Mouse (Mus musculus): ENCODE data around the gene Lsg1.

Lsg1 gene

GRCm38 (mm10) chr16:30587494-30588327 is at the start of gene Lsg1:
TSS of gene Lsg1 (minus strand) at chr16:30587592.
- DNase-seq: peak; percentile 79

- DNase-seq: no peak
These were observed 46.7 kb upstream of the Lsg1 start for GRCm38 (mm10) chr16:30633906-30634746.

GRCm38 (mm10) chr16:30629509-30629908 is 42.1 kb upstream of the Lsg1 start:
- DNase-seq: no peak

GRCm38 (mm10) chr16:30628401-30628800 is 41.0 kb upstream of the Lsg1 start:
- DNase-seq: no peak

- DNase-seq: no peak
These were observed 40.4 kb upstream of the Lsg1 start for GRCm38 (mm10) chr16:30627586-30628337.

- DNase-seq: no peak
These were observed 37.2 kb upstream of the Lsg1 start for GRCm38 (mm10) chr16:30624640-30625039.

- no peak for DNase-seq
These were observed 36.3 kb upstream of the Lsg1 start for GRCm38 (mm10) chr16:30623645-30624044.

- DNase-seq: no peak
These were observed 28.9 kb upstream of the Lsg1 start for GRCm38 (mm10) chr16:30616281-30616680.

GRCm38 (mm10) chr16:30614705-30615317 is 27.4 kb upstream of the Lsg1 start:
- no peak for DNase-seq

GRCm38 (mm10) chr16:30614122-30614521 is 26.7 kb upstream of the Lsg1 start:
- no peak for DNase-seq

GRCm38 (mm10) chr16:30613122-30613521 is 25.7 kb upstream of the Lsg1 start:
- DNase-seq: no peak

- no peak for DNase-seq
These were observed 23.9 kb upstream of the Lsg1 start for GRCm38 (mm10) chr16:30611331-30611730.

GRCm38 (mm10) chr16:30607868-30608267 is 20.5 kb upstream of the Lsg1 start:
- no peak for DNase-seq

GRCm38 (mm10) chr16:30605528-30605927 is 18.1 kb upstream of the Lsg1 start:
- no peak for DNase-seq

- no peak for DNase-seq
These were observed 17.4 kb upstream of the Lsg1 start for GRCm38 (mm10) chr16:30604807-30605137.

GRCm38 (mm10) chr16:30604061-30604806 is 16.8 kb upstream of the Lsg1 start:
- DNase-seq: no peak

- no peak for DNase-seq
These were observed 16.1 kb upstream of the Lsg1 start for GRCm38 (mm10) chr16:30603531-30603842.

- no peak for DNase-seq
These were observed 15.5 kb upstream of the Lsg1 start for GRCm38 (mm10) chr16:30602684-30603530.

GRCm38 (mm10) chr16:30601946-30602345 is 14.6 kb upstream of the Lsg1 start:
- DNase-seq: no peak

- peak; percentile 47 for DNase-seq
These were observed 13.8 kb upstream of the Lsg1 start for GRCm38 (mm10) chr16:30601046-30601832.
